Mouse (Mus musculus) yolk sac, embryonic 10.5 days (tissue): ENCODE data around the gene Gpr108.
A peak's percentile ranks its signal among the peaks of the same experiment; 100 is the strongest.

Experiments used
- DNase-seq: peaks from one replicate; pipeline ENCODE4 v3.0.0-alpha.2; 2017; ENCODE audit warnings: low spot score

Gene Gpr108

GRCm38 (mm10) chr17:57209330-57209729 is 38.9 kb downstream of the Gpr108 start:
- DNase-seq, result peak; percentile 37

DNA sequence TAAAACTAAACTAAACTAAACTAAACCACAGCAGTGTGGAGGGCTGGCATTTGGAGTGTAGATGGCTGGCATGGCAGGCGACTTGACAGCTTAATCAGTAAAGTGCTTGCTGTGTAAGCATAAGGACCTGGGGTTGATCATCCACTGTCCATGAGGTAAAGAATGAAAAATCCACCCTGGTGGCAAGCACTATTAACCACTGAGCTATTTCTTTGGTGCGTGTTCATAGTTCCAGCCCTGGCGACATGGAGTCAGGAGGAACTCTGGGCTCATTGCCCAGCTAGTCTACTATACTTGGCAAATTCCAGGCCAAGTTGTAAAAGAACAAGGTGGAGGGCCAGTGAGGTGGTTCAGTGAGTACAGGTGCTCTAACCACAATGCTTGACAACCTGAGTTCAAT is 40.3 kb downstream of the Gpr108 start:
- no peak for DNase-seq

- peak; percentile 73 for DNase-seq
Measured at GRCm38 (mm10) chr17:57201841-57202724, 46.2 kb downstream of the Gpr108 start.

DNA sequence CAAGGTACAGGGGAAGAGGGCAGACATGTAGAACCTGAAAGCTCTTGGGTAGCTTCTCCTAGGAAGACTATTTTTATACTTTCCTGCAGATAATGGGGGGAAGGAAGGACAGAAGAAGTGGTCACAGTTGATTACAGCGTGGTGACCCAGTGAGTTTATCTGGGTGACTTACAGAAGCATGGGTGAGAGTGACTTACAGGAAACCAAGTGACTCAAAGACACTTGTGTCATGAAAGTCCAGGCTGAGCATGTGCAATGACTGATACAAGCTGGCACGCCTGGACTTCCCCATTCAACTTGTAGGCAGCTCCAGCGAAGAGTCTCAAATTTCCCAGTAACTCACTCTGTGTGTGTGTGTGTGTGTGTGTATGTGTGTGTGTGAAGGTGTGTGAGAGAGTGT is 50.0 kb downstream of the Gpr108 start:
- no peak for DNase-seq

GRCm38 (mm10) chr17:57195326-57196010 is 52.8 kb downstream of the Gpr108 start:
- peak; percentile 59 for DNase-seq

- no peak for DNase-seq
Measured at GRCm38 (mm10) chr17:57194771-57195170, 53.5 kb downstream of the Gpr108 start.

GRCm38 (mm10) chr17:57194041-57194507 is 54.2 kb downstream of the Gpr108 start, which contains the start of gene Tnfsf14:
Gene Tnfsf14 (minus strand): TSS chr17:57194177.
- DNase-seq, result no peak

DNA sequence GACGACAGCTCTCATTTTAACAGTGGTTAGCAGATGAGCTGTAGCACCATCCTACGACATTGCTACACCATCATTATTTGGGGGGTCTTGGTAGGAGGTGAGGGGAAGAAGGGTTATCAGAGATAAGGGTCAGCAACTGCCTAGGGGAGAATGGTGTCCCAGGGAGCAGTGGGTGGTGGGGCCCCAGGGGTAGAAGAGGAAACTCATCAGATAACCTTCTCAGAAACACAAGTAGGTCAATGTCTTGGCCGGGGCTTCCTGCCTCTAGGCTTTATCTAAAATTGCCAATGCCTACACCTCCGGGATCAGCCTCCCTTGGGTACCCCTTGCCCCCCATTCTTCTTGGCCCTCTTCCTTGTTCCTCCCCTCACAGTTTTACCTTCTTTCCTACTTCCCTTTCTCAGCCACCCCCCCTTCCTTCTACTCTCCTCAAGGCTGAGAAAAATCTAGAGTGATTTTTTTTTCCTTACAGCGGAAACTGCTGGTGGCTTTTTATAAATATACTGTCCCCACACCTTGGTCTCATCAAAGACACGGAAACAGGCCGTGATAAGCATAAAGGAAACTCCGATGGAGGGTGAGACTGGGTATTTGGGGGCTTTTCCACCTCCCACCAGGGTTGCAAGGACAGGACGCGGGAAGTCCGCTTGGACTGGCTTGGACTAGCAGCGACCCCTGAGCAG is 59.6 kb downstream of the Gpr108 start:
- no peak for DNase-seq

DNA sequence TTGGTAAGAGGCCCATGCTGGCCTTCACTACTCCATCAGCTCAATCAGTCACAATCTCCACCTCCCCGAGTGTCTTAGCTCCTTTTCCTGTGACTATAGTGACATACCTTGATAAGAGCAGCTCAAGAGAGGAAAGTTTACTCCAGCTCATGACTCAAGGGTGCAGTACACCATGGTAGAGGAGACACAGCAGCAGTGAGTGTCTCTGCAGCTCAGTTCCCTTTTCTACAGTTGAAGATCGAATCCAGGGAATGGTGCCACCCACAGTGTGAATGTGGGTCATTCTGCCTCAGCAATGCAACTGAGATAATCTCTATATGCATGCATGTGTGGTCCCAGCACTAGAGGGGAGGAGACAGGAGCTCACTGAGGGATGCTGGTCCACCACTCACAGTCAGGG is 62.6 kb downstream of the Gpr108 start:
- DNase-seq, result no peak
